Mouse (Mus musculus) bone marrow macrophage, adult 2 months (primary cell): Measurements from ENCODE around the gene Crot. TPM values are rescaled to one million over a fixed set of nuclear protein-coding genes. Genes with fewer than 3 reads are reported as not detected.

ENCODE experiments used
- H3K27ac ChIP-seq: 2 replicates; pipeline ENCODE4 v1.5.1; 2012; ENCODE audit warnings: low read depth, low read length; ENCODE audit not compliant: insufficient read depth
- H3K4me1 ChIP-seq: 2 replicates; pipeline ENCODE4 v1.6.1; 2012; ENCODE audit warnings: low read length; ENCODE audit not compliant: control insufficient read depth, insufficient read depth
- H3K4me3 ChIP-seq: 2 replicates; pipeline ENCODE4 v1.5.1; 2012; ENCODE audit warnings: mild to moderate bottlenecking, low read length, moderate library complexity; ENCODE audit not compliant: insufficient read depth
- CTCF ChIP-seq: IDR thresholded peaks from 2 replicates; pipeline ENCODE4 v1.5.1; 2012; ENCODE audit warnings: low read depth, mild to moderate bottlenecking, low read length, moderate library complexity
- POLR2A ChIP-seq: IDR thresholded peaks from 2 replicates; pipeline ENCODE4 v1.6.1; 2012; ENCODE audit warnings: mild to moderate bottlenecking, low read depth, low read length, borderline replicate concordance
- polyA plus RNA-seq: library from polyadenylated mRNA; stranded (reverse); fragments of >200 nt; gene quantifications from 2 replicates; pipeline ENCODE4 v1.2.4, GENCODE M21; 2012; ENCODE audit not compliant: missing spikeins, insufficient read depth, insufficient read length

Crot gene
- polyA plus RNA-seq, 1 experiment, result 32.0 TPM

- Histone ChIP-seq H3K27ac (no peak overlapping the region), H3K4me3 (no peak overlapping the region), H3K4me1 (peaks cover 4% of the 10 kb centered on the region; the same call in 1 of the 2 replicates)
- no peak for TF ChIP-seq CTCF
- no peak for TF ChIP-seq POLR2A
Observed at GRCm38 (mm10) chr5:8999108-8999507, 2.0 kb upstream of the Crot start.

GRCm38 (mm10) chr5:8997513-8997895, 380 bp upstream of the Crot start:
- Histone ChIP-seq H3K4me3 (peak overlapping the region; percentile 77), H3K4me1 (peaks cover 8% of the 10 kb centered on the region), H3K27ac (peak overlapping the region; percentile 24)
- TF ChIP-seq CTCF (no peak), POLR2A (no peak)

GRCm38 (mm10) chr5:8995966-8996685, 998 bp downstream of the Crot start:
- TF ChIP-seq CTCF, result no peak
- no peak for TF ChIP-seq POLR2A
- peak overlapping the region; percentile 59 for H3K27ac ChIP-seq
- peaks cover 12% of the 10 kb centered on the region for H3K4me1 ChIP-seq
- H3K4me3 ChIP-seq, result peak overlapping the region; percentile 77

- TF ChIP-seq CTCF (no peak), POLR2A (no peak)
- Histone ChIP-seq H3K4me3 (no peak overlapping the region), H3K4me1 (peaks cover 12% of the 10 kb centered on the region), H3K27ac (no peak overlapping the region)
Observed at GRCm38 (mm10) chr5:8991626-8992025, 5.5 kb downstream of the Crot start.

GRCm38 (mm10) chr5:8990526-8990925, 6.6 kb downstream of the Crot start:
- no peak for TF ChIP-seq CTCF
- TF ChIP-seq POLR2A, result no peak
- no peak overlapping the region for H3K4me3 ChIP-seq
- no peak overlapping the region for H3K27ac ChIP-seq
- peaks cover 12% of the 10 kb centered on the region for H3K4me1 ChIP-seq

GRCm38 (mm10) chr5:8987925-8988324, 9.2 kb downstream of the Crot start:
- H3K27ac ChIP-seq, result no peak overlapping the region
- TF ChIP-seq CTCF (no peak), POLR2A (no peak)
- H3K4me1 ChIP-seq, result peaks cover 6% of the 10 kb centered on the region
- no peak overlapping the region for H3K4me3 ChIP-seq

- Histone ChIP-seq H3K4me1 (no peaks in the 10 kb centered on the region), H3K4me3 (no peak overlapping the region), H3K27ac (no peak overlapping the region)
- no peak for TF ChIP-seq POLR2A
- TF ChIP-seq CTCF, result no peak
Observed at GRCm38 (mm10) chr5:8985470-8985869, 11.7 kb downstream of the Crot start.

- H3K4me3 ChIP-seq, result no peak overlapping the region
- H3K27ac ChIP-seq, result no peak overlapping the region
- no peak for TF ChIP-seq POLR2A
- TF ChIP-seq CTCF, result no peak
- no peaks in the 10 kb centered on the region for H3K4me1 ChIP-seq
Observed at GRCm38 (mm10) chr5:8974721-8975120, 22.4 kb downstream of the Crot start.

- TF ChIP-seq CTCF (no peak), POLR2A (no peak)
- no peak overlapping the region for H3K4me3 ChIP-seq
Observed at GRCm38 (mm10) chr5:8972355-8972754, 24.8 kb downstream of the Crot start.

GRCm38 (mm10) chr5:8970694-8971093, 26.4 kb downstream of the Crot start:
- TF ChIP-seq POLR2A, result no peak
- no peaks in the 10 kb centered on the region for H3K4me1 ChIP-seq
- no peak overlapping the region for H3K27ac ChIP-seq
- no peak overlapping the region for H3K4me3 ChIP-seq

More at GRCm38 (mm10) chr5:8972355-8972754, 24.8 kb downstream of the Crot start:
- no peaks in the 10 kb centered on the region for H3K4me1 ChIP-seq
- no peak overlapping the region for H3K27ac ChIP-seq

- Histone ChIP-seq H3K4me1 (no peaks in the 10 kb centered on the region), H3K27ac (no peak overlapping the region), H3K4me3 (no peak overlapping the region)
- TF ChIP-seq CTCF, result no peak
Observed at GRCm38 (mm10) chr5:8964487-8964886, 32.6 kb downstream of the Crot start.
